Mouse (Mus musculus): ENCODE measurements around the gene Elane. TPM values are rescaled to one million over a fixed set of nuclear protein-coding genes. Genes with fewer than 3 reads are reported as not detected.

The Elane gene
- polyA plus RNA-seq, 1 experiment from 2014 or later = not detected

GRCm38 (mm10) chr10:79909092-79909922 lies 23.3 kb downstream of the Elane start:
- Histone ChIP-seq H3K9ac (peak overlapping the region; percentile 89), H3K4me2 (peak overlapping the region; percentile 46), H3K4me3 (peak overlapping the region; percentile 68; the same call in 1 of the 2 replicates), H3K36me3 (ENCODE audit: poor library complexity, severe bottlenecking) (peaks cover 50% of the 10 kb centered on the region), H3K4me1 (peaks cover 18% of the 10 kb centered on the region), H3K27ac (peak overlapping the region; percentile 82), H3K9me3 (replicated peaks) (no peaks in the 10 kb centered on the region), H3K27me3 (no peaks in the 10 kb centered on the region)
- 24% methylated on average over 14 of the region's 14 CpGs for WGBS
- peak; percentile 66 for ATAC-seq

GRCm38 (mm10) chr10:79910556-79910955 lies 24.5 kb downstream of the Elane start, which contains the start of gene Gm26602:
Gene Gm26602, plus strand, starts transcription at chr10:79910856.
- Histone ChIP-seq H3K4me3 (no peak within 1 kb of the TSS), H3K4me1 (peaks cover 31% of the 10 kb centered on the region), H3K9me3 (replicated peaks) (no peaks in the 10 kb centered on the region), H3K9ac (peak within 1 kb of the TSS; percentile 41), H3K27ac (peak within 1 kb of the TSS; percentile 82; the same call in 1 of the 2 replicates), H3K36me3 (ENCODE audit: poor library complexity, severe bottlenecking) (peaks cover 38% of the 10 kb centered on the region), H3K4me2 (peak within 1 kb of the TSS; percentile 46), H3K27me3 (no peaks in the 10 kb centered on the region)
- 94% methylated on average over 4 of the region's 4 CpGs for WGBS
- no peak for ATAC-seq

- H3K9ac ChIP-seq = no peak overlapping the region
- 70% methylated on average over 20 of the region's 20 CpGs for WGBS
- H3K4me3 ChIP-seq = no peak overlapping the region
- H3K4me2 ChIP-seq = no peak overlapping the region
- H3K27ac ChIP-seq = no peak overlapping the region
- H3K4me1 ChIP-seq = peaks cover 41% of the 10 kb centered on the region
- H3K27me3 ChIP-seq = peaks cover 3% of the 10 kb centered on the region
- H3K36me3 ChIP-seq (ENCODE audit: poor library complexity, severe bottlenecking) = peaks cover 25% of the 10 kb centered on the region
- no peaks in the 10 kb centered on the region for H3K9me3 ChIP-seq (replicated peaks)
- ATAC-seq = no peak
Observed at GRCm38 (mm10) chr10:79912412-79912811, 26.4 kb downstream of the Elane start.

DNA sequence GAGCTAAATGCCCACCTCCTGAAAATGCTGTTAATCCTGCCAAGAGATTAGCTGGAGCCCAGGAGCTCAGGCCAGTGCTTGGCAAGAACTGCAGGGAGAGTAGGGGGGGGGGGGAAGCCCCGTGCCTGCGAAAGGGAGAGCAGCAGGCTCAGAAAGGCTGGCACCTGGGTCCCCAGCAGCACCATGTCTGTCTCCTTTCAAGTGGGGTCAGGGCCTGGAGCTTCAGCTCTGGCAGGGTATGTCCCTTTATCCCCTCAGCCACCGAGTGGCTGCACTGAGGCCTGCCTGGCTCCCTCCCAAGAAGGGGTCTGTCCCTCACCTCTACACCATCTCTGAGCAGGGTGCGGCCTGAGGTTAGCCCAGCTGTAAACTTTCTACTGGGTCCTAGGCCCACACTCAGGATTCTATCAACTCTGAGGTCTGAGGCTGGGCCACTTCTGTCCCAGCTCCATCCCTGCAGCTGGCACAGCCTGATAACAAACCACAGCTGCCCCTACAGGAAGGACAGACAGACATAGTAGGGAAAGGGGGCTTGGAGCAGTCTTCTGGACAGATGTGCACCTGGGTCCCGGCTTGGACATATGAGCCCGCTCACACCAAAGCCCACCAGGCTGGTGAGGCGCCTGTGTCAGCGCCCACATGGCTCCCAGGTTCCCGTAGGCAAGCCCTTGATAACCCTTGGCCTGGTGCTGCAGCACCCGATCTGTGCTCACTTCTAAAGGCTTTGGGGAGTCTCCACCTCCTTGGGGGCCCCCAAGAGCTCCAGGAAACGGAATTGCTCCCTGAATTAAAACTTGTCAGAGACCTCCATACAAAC lies 28.3 kb downstream of the Elane start:
- Histone ChIP-seq H3K36me3 (ENCODE audit: poor library complexity, severe bottlenecking) (peaks cover 25% of the 10 kb centered on the region), H3K9ac (peak overlapping the region; percentile 45), H3K4me3 (no peak overlapping the region), H3K27me3 (peaks cover 22% of the 10 kb centered on the region), H3K27ac (peak overlapping the region; percentile 45), H3K4me1 (peaks cover 41% of the 10 kb centered on the region), H3K4me2 (peak overlapping the region; percentile 16; the same call in 1 of the 2 replicates), H3K9me3 (replicated peaks) (no peaks in the 10 kb centered on the region)
- no peak for ATAC-seq
- WGBS = 58% methylated on average over 11 of the region's 11 CpGs

DNA sequence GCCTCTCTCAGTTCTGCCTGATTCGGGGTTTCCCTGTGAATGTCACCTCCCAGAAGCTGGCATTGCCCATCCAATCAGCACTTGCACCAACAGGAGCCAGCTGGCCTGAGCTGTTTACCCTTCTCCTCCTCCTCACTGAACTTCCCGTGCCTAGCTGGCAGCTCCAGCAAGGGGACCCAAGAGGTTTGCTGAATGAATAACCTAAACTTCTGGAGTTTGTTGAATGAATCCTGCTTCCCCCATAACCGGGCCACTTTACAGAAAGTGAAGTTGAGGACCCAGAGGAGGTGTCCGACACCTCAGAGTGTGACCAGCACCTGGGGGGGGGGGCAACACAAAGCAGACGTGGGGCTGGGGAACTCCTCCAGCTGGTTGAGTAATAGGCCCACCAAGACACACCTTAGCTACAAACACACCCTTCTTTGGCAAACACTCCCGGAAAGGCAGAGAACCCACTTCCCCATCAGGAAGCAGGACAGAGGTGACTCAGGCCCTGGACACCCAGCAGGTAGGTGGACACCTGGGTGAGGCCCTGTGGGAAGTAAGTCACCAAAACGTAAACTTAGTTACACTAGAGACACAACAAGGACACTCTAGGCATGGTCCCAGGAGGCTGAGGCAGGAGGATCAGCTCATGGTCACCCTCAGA lies 29.0 kb downstream of the Elane start:
- Histone ChIP-seq H3K4me1 (peaks cover 37% of the 10 kb centered on the region), H3K27ac (no peak overlapping the region), H3K9ac (peak overlapping the region; percentile 45), H3K4me2 (peak overlapping the region; percentile 98), H3K9me3 (replicated peaks) (no peaks in the 10 kb centered on the region), H3K36me3 (ENCODE audit: poor library complexity, severe bottlenecking) (peaks cover 25% of the 10 kb centered on the region), H3K27me3 (peaks cover 29% of the 10 kb centered on the region), H3K4me3 (no peak overlapping the region)
- ATAC-seq = no peak
- WGBS = 77% methylated on average over 7 of the region's 7 CpGs

DNA sequence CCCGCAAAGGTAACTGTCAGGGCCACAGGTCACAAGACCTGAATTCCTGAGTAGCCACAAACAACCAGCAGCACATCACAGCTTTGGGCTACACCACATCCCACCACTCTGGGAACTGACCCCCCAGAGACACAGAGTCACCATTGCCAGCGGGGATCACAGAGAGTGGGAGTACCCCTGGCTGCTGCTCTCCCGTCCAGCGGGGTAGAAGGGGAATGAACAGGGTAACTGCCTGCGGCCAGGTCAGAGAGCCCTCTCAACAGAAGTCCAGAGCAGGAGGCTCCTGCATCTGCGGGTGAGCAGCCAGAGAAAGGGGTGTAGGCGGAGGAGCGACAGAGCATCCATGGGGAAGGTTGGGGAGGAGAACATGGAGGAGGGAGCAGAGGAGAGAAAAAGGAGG lies 30.0 kb downstream of the Elane start:
- Histone ChIP-seq H3K4me3 (peak overlapping the region; percentile 82), H3K36me3 (ENCODE audit: poor library complexity, severe bottlenecking) (peaks cover 19% of the 10 kb centered on the region), H3K4me1 (peaks cover 46% of the 10 kb centered on the region), H3K4me2 (peak overlapping the region; percentile 98), H3K9me3 (replicated peaks) (no peaks in the 10 kb centered on the region), H3K27me3 (peaks cover 39% of the 10 kb centered on the region), H3K27ac (no peak overlapping the region; the same call in 1 of the 2 replicates), H3K9ac (peak overlapping the region; percentile 98)
- ATAC-seq = no peak
- 8% methylated on average over 8 of the region's 8 CpGs for WGBS

GRCm38 (mm10) chr10:79916808-79917531 lies 30.9 kb downstream of the Elane start, which contains the start of gene Kiss1r:
Gene Kiss1r, plus strand, starts transcription at chr10:79916971.
- Histone ChIP-seq H3K9me3 (replicated peaks) (no peaks in the 10 kb centered on the region), H3K27me3 (peaks cover 48% of the 10 kb centered on the region), H3K4me1 (peaks cover 53% of the 10 kb centered on the region), H3K4me2 (peak within 1 kb of the TSS; percentile 98), H3K36me3 (ENCODE audit: poor library complexity, severe bottlenecking) (peaks cover 10% of the 10 kb centered on the region), H3K27ac (peak within 1 kb of the TSS; percentile 51; the same call in 1 of the 2 replicates), H3K4me3 (peak within 1 kb of the TSS; percentile 82), H3K9ac (peak within 1 kb of the TSS; percentile 98)
- WGBS = 2% methylated on average over 41 of the region's 42 CpGs
- peak; percentile 90 for ATAC-seq

DNA sequence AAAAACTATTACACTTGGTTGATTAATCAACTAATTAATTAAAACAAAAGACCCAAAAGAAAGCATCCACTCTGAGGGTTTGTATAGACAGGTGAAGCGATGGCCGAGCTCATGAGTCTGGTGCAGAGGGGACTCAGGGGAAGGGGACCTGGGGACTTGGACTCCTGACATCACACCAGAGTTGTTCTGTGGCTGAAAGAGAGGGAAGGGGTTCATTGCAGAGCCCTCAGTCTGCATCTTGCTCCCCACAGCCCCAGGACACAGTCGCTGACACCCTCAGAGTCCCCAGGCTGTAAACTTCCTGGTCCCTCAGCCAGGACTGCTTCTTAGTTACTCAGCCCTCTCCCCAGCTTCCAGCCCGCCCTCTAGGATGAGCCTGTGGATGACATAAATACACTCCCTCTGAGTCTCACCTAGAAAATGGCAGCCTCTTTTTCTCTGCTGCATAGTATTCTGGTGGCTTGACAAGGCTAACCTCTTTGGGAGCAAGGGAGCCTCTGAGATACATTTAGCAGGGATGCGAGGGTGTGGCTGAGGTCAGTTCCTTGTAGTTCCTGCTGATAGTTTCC lies 31.6 kb downstream of the Elane start:
- peaks cover 53% of the 10 kb centered on the region for H3K4me1 ChIP-seq
- ATAC-seq = no peak
- no peak overlapping the region for H3K9ac ChIP-seq
- H3K36me3 ChIP-seq (ENCODE audit: poor library complexity, severe bottlenecking) = peaks cover 5% of the 10 kb centered on the region; the same call in 1 of the 2 replicates
- no peak overlapping the region for H3K27ac ChIP-seq
- 55% methylated on average over 5 of the region's 5 CpGs for WGBS
- peak overlapping the region; percentile 82; the same call in 1 of the 2 replicates for H3K4me3 ChIP-seq
- peak overlapping the region; percentile 98 for H3K4me2 ChIP-seq
- H3K27me3 ChIP-seq = peaks cover 55% of the 10 kb centered on the region
- no peaks in the 10 kb centered on the region for H3K9me3 ChIP-seq (replicated peaks)

GRCm38 (mm10) chr10:79918231-79919078 lies 32.4 kb downstream of the Elane start:
- WGBS = 3% methylated on average over 35 of the region's 35 CpGs
- Histone ChIP-seq H3K27me3 (peaks cover 63% of the 10 kb centered on the region), H3K9me3 (replicated peaks) (no peaks in the 10 kb centered on the region), H3K4me1 (peaks cover 53% of the 10 kb centered on the region), H3K9ac (peak overlapping the region; percentile 2; the same call in 1 of the 2 replicates), H3K36me3 (ENCODE audit: poor library complexity, severe bottlenecking) (peaks cover under 1% of the 10 kb centered on the region; the same call in 1 of the 2 replicates), H3K4me2 (peak overlapping the region; percentile 16), H3K27ac (no peak overlapping the region), H3K4me3 (peak overlapping the region; percentile 15; the same call in 1 of the 2 replicates)
- no peak for ATAC-seq

DNA sequence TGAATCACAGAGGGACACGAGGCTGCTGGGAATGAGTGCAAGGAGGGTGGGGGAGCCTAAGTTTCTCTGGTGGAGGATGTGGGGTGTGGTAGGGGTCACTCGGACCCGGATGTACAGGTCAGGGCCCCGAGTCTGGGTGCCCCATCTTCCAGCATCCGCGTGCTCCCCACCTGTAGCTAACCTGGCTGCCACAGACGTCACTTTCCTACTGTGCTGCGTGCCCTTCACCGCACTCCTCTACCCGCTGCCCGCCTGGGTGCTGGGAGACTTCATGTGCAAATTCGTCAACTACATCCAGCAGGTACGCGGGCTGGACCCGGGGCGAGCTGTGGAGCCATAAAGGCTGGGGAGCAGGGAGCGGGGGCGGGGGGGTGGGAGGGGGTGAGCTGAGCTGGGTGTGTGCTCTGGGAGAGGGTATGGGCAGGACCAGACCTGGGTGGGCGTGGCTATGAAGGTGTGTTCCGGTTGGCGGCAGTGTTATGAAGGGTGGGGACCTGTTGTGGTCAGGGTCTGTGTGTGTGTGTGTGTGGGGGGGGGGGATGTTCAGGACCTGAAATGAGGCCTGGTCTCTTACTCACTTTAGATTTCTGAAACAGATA lies 33.3 kb downstream of the Elane start:
- Histone ChIP-seq H3K9me3 (replicated peaks) (no peaks in the 10 kb centered on the region), H3K4me3 (0 out of 2 replicates have a peak overlapping the region, but pooled peaks have one; percentile 3), H3K9ac (no peak overlapping the region), H3K27me3 (peaks cover 72% of the 10 kb centered on the region), H3K36me3 (ENCODE audit: poor library complexity, severe bottlenecking) (no peaks in the 10 kb centered on the region), H3K4me2 (no peak overlapping the region), H3K27ac (no peak overlapping the region), H3K4me1 (peaks cover 47% of the 10 kb centered on the region)
- WGBS = 3% methylated on average over 21 of the region's 21 CpGs
- no peak for ATAC-seq

All from forebrain, embryonic 13.5 days (tissue).